Mouse (Mus musculus) layer of hippocampus, adult 9-10 months (tissue): ENCODE results near the gene Ankar.

ENCODE experiments used
- DNase-seq: peaks from one replicate; pipeline ENCODE4 v3.0.0; 2022; ENCODE audit warnings: low spot score

Ankar gene

DNA sequence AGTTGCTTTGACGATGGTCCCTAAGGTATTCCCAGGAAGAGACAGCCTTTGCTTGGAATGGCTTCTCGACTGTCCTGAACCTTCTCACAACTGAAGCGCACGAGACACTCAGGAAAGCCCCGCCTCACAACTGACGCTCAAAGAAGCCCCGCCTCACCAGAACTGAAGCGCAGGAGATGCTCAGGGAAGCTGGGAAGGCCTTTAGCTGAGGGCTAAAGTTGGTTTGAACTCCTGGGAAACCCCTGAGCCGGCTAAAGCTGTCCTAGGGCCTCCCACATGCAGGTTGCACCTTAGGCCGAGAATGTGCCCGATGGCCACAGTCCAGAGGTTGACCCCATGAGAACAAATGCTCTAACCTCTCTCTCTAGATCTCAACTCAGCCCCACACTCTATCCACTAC is at the start of gene Ankar:
Gene Ankar (minus strand): TSS at position 101 of the 400 bp plus-strand sequence.
- no peak for DNase-seq

DNA sequence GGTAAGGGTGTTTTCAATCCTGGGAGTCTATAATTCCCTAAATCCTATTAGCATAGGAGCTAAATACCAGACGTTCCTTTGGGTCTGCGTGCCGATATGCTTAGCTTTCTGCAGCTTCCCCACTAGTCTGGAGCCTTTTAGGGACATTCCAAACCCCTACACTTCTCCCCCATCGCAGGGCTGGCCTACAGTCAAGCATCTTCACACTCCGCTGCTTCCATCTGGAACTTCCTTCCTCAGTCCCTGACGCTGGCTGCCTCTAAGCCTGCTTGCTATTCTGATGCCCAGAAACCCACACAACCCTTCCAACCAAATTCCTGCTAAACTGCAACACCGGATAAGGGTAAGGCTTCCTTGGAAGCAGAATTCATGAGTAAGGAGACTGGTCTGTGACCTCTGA is 46.0 kb upstream of the Ankar start:
- DNase-seq, result no peak

DNA sequence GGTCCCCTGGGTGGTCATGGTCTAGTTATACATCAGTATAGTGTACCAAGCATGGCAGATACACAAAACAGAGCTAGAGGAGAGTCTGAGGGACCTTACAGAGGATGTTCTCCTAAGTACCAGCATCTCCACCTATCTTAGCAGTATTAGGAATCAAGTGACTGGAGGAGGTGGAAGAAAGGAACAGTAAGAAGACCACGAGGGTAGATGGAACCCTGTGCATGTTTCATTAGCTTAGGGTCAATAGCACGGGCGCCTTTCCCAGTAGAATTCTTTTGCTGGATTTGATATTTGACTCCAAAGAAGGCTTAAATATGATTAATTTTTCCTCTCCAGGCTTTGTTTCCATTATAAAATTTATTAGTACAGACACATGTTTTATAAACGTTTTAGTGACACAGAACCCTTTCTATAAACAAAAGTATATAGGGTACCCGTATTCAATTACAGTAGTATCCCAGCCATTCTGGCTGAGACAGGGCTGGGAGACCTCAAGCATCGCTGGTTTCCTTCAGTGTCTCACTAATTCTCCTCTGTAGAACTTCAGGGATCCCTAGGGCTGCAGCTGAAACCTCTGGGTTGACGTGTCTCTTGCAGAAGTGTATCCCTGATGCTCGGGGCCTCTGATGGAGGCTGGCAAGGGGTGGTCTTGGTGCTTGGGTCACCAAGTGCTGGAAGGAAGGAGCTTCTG is 44.6 kb upstream of the Ankar start:
- DNase-seq, result no peak

DNA sequence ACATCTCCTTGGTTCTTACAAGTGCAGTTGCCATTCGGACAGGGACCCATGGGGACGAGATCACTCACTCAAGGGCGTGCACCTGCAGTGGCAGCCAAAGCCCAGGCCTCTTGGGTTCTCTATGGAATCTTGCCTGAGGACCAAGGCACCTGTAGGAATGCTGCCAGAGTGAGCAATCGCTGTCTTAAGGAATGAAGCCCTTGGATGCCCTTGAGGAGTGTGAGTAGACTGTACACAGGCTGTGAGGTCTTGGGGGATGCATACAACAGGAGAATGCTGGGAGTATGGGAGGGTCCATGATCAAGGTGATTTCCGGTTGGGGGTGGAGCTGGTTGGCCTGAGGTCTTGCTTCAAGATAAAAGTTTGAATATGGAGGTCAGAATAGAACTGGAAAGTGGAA is 41.0 kb upstream of the Ankar start:
- DNase-seq, result no peak

DNA sequence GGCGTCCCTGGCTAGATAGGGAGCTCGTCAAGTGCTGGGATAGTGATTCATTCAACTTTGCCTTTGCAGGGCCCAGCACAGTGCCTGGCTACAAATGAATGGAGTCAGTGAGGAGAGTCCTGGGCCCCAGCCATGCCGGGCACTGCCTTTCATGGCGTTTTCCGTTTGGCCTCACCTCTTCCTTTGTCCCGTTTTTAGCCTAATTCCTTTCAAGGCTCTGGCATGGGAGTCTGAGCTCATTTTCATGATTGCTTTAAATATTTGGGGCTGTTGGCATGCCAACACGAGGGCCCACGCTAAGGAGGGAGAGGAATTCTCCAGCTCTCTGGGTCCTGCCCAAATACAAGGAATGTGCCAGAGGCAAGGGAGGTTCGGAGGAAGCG is 39.3 kb upstream of the Ankar start:
- DNase-seq, result no peak

DNA sequence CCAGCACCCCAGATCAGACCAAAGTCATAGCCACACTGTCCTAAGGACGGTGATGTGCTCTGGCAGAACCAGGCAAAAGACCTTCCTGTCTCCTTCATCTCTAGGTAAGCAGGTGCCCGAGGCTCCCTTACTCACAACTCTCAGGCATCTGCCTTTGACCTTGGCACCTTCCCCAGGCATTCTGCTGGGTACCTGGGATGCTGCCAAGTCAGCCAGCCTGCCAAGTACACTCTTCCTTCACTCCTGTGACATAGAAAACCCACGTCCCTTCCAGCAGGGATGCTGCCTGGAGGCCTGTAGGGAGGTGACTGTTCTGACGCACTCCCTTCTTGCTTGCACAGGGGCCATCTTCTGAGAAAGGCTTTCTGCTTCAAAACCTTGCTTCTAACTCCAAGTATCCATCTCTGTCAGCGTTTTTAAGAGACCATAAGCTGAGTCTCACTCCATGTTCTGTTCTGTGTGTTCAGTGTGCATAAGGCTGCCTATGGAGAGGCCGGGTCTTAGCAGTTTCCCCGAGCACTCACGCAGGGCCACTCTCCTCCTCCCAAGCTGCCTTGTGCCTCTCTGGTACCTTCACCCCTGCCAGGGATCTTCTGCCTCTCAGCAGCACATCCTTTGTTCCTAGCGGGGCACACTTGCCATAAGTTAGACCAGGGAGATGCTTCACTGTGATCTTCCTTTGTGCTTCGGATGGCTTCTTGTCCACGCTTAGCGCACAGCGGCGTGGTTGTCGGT is 38.7 kb upstream of the Ankar start:
- no peak for DNase-seq

DNA sequence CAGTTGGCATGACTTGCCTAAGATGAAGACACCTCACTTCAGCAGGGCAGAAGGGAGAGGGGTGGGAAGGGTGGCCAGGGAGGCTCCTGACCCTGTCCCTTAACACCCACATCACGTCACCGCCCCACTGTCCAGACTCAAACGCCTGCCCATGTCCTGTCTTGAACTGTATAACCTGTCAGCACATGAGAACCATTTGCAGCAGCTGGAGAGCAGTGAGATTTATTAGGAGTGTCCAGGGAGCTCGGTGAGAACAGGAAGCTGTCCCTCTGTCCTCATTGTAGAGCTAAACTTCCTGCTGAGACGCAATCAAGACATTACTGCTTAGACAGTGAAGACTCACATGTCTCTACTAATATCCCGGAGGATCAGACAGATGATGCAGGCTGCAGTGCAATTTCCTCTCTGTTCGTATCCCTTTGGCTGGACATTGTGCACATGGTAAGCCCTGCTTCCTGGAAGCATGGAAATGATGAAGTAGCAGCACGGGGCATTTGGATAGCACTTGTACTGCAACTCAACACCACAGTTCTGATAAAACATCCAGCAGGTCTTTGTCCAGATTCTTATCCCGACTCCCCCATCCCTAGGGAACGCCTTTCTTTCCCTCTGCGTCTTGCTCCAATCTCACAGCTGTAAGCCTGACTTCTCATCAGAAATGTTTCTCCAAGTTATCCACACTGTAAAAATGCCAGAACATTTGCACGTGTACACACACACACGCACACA is 36.2 kb upstream of the Ankar start:
- DNase-seq, result no peak

DNA sequence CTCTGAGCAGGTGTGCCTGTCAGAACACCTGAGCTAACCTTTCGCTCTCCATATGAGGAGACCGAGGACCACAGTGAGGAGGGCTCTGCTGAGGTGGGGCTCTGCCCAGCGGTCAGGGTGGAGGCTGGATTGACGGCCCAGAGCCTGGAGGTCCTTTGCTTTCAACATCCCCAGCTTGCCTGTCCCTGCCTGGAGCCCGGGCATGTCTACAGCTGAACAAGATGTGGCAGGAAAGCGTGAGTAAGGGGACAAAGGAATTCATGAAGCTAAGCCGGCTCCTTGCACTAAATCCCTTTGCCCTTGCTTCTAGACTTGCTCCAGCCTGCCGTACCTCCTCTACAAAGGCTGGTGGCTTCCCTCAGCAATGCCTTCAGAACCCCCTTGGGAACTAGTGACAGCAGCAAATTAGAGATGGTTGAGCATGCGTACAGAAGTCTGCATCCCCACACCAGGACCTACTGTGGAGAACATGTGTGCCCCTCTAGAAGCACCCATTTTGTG is 32.9 kb upstream of the Ankar start:
- DNase-seq, result no peak

DNA sequence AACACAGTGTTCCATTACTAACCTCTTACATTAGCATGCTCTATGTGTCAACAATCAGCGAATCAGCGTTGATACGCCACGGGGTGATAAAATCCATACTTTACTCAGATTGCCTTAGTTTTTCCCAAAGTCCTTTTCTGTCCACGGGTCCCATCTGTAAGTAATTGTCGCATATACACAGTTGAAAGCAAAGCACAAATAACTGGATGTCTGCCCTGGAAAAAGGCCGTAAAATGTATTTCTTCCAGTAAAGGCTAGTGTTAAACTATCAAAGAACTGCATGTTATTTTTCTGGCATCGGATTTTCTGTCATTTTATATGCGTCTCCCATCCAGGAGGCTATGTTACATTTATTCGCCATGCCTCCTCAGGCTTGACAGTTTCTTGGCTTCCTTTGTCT is 29.7 kb upstream of the Ankar start:
- DNase-seq, result no peak

DNA sequence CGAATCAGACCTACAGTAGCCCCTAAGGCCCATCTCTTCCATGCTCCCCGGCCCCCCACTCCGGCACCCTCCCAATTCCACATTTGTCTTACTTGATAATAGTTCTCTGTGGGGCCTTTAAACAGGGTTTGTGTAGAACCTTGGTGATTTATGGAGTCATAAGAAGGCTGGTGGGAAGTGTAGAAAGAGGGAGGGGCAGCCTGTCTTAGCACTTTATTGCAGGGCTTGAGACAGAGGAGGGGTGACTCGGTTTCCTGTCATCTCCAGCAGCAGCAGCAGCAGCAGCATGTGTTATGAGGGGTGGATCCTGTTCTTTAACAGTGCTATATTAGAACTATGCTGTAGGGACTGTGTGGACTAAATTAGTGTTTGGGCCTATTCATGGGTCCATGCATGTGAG is 28.4 kb upstream of the Ankar start:
- no peak for DNase-seq

DNA sequence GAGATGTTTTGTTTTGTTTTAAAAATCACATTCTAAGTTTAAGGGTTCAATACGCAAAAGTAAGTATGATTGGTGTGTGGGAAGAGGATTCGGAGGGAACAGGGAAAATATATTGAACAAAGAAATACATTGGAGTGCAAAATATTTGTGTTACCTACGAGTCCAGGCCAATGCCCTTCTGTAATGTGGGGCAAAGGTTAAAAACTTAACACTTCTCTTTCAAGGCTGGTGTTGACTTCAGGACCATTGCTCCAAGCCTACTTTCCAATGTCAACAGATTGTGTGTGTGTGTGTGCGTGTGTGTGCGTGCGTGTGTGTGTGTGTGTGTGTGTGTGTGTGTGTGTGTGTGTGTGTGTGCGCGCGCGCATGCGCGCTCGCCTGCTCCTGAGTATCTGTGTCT is 25.6 kb upstream of the Ankar start:
- DNase-seq, result no peak

DNA sequence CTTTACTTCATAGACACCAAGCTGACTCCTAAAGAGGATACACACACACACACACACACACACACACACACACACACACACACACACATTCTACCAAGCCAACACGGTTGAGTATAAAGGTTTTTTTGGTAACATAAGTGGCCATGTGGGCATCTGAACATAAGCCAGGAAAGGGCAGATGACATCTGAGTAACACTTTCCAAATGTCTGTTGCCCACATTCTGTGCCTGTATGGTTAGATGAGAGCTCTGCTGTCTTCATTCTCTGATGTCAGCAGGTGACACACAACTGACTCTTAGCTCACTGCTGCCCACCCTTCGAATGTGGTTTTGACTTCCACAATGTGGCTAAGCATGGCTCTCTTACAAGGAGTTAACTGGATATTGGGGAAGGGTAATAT is 24.0 kb upstream of the Ankar start:
- DNase-seq, result no peak

DNA sequence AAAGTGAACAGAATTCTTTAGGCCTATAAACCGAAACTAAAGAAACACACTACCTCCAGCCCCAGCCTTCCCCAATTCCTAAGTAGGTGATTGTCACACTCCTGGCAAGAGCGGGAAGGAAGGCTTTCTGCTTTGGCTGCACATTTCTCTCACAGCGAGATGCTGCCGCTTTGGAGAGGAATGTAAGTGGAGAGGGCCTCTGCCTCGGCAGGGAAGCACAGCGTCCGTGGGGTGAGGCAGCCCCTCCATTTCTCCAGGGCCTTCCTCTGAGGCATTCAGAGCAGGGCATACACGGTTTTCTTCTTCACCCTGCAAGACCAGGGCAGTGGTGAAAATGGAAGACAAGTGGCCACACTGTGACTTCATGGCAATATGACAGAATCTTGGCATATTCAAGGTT is 22.3 kb upstream of the Ankar start:
- no peak for DNase-seq

DNA sequence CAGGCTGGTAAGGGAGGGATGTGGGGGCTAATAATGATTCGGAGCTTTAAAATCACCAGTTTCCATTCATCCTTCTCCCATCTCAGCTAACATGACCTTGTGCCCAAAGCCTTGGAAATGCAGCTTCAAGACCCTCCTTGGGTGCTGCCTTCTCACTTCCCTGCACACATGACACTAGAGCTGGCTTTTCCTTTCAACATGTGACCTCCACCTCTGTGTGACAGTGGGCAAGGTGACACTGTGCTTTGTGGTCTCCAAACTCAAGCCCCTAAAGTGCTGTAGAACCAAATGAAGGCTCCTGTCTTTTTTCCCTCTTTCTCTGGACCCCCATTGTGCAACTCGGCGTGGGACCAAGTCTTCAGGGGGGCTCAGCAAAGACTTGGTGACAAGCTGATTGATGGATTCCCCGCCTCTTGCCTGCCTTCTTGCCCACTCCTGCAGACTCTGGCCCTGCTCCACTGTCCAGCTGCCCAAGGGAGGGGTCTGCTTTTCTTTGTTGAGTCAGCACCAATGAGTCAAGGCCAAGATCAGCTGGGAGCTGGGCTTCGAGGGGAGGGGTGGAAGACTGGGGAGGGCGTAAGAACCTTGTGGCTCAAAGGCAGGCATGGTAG is 19.8 kb upstream of the Ankar start:
- DNase-seq, result no peak

DNA sequence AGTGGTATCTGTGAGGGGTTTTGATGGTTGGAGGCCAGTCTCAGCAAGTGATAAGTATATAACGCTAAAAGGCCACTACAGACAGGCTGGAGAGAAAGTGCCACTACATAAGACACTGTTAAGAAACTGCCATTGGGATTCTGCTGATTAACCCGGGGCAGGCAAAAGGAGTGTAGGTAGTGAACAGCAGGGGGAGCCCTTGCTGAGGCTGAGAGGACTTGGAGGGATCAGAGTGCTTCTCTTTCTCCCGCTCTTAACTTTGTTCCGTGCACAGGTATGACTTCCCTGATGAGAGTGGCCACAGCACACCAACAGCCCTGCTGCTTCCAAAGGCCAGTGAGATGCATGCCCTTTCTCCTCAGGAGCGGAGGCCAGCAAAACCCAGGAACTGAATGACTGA is 18.5 kb upstream of the Ankar start:
- peak; percentile 16 for DNase-seq

DNA sequence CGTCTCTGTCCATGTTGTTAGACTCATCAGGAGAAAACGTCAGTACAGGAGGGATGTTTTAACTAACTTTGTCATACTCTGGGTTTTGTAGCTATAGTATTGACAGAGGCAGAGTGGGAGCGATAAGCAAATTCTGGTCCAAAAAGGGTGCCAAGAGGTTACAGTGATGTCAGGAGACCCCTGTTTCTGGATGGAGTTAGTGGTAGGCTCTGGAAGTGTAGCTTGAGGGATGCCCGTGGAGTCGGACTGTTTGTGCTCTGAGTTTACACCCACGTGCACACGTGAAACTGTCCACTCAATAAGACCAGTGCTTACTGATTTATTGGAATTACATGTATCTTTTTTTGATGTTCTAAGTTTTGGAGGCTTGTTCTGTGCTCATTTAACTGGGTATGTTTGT is 17.2 kb upstream of the Ankar start:
- no peak for DNase-seq

DNA sequence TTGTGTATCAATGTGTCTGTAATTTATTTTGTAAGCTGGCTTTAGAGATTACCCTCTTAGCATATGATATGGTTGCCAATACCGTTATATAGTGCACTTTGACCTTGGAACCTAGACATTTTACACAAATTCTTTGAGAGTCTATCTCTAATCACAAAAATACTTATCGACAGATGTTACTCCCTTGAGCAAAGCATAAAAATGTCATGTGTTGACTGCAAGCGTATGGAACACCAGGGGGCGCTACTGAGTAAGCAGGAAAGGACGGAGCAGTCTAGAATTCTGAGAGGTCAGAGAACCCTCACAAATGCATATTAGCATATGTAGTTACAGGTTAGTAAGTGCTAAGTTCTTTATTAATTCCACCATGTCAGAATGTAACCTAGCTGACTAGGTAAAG is 16.5 kb upstream of the Ankar start:
- DNase-seq, result peak; percentile 51

DNA sequence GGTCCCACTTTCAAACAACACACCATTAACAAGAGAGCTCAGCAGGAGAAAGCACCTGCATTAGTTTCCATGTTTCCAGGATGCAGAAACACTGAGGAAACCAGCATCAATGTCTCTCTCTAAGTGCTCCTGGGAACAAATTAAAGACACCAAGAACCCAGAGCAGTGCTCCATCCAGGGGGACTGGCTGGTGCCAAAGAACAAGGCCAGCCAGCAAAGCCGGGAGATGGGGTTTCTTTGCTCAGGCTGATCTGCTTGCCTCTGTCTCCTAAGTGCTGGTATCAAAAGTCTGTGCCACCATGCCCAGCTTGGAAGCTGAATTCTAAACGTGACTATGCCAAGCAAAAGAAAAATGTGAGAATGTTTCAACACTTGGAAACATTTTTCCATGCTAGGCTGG is 16.0 kb upstream of the Ankar start:
- no peak for DNase-seq

DNA sequence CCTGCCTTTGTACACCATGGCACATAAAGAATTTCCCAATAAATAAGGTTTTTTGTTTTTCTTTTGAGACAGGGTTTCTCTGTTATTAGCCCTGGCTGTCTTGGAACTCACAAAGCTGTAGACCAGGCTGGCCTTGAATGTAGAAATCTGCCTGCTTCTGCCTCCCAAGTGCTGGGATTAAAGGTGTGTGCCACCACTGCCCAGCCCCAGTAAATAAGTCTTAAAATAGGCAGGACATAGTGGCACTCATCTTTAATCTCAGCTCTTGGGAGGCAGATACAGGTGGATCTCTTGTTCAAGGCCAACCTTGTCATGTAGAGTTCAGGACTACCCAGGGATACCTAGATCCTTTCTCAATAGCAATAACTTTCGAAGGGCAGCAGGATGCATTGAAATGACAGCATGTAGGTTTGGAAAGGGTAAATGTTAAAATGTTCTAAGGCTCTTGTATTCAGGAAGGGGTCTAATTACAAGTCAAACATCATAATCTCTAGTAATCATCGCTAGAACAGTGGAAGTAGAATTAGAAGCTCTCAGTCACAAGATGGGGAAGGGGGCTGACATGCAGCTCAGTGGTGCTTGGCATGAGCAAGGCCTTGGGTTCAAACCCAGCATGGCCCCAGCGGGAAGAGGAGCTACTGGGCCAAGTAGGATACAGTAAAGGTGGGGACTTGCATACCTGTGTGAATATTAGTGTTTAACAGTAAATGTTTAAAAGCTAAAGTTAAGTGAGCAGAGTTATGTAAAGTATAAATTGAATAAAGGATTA is 15.4 kb upstream of the Ankar start:
- no peak for DNase-seq

DNA sequence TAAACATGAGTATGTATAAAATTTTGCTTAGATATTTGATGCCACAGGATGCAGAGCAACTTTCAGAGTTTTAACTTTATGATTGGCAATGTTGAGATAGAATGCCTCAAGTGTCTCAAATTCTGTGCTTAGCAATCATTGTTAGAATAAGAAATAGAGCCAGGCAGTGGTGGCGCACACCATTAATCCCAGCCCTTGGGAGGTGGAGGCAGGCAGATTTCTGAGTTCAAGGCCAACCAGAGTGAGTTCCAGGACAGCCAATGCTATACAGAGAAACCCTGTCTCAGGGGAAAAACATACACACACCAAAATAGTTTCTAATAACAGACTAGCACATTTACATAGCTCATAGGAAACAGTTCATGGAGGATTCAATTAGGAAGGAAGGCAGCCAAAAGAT is 14.7 kb upstream of the Ankar start:
- DNase-seq, result no peak

DNA sequence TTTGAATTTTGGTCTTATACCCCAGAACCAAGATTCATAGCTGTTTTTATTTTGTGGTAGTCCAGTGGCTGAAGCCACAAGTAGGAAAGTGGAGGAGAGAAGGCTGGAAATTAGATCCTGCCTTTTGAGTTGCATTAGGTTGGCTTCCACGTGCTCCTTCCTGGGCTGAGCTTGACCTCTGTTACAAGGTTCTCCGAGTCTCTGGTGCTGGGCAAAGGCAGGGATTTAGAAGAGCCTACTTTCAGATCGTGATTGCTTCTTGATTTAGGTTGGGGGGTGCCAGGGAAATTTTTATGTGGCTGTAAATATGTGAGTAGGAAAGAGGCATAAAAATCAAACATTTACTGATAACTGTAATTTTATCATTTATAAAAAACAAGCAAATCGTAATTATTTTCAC is 14.2 kb upstream of the Ankar start:
- DNase-seq, result no peak

DNA sequence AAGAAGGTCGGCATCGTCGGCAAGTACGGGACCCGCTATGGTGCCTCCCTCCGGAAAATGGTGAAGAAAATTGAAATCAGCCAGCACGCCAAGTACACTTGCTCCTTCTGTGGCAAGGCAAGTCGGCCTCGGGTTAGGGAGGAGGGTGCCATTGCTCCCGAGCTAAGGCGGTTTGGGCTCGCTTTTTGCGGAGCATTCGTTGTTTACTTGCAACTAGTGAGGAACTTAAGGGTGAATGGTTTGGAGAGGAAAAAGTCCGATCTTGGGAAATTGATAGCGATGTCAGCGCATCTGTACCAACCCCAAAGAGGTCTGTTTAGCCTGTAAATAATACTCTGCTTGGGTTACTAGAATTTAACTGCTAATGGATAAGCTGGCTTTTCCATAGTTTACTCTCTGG is 11.3 kb upstream of the Ankar start:
- no peak for DNase-seq
